Mouse (Mus musculus): ENCODE measurements around the gene 1700029F12Rik.

DNA sequence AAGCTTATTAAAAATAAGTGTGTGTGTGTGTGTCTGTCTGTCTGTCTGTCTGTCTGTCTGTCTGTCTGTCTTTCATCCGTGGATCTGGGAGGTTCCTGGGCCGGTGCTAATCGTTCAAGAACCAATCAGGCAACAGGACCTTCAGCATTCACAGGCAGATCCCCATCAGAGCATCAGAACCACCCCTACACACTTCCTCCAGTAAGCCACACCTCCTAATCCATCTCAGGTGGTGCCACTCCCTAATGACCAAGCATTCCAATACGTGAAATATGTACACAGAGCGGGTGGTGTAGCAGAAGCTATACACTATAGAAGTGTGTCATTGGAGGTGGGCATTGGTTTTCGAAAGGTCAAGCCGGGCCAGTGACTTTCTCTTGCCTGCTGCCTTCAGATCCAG lies 48.3 kb upstream of the 1700029F12Rik start:
- TF ChIP-seq CTCF (IDR thresholded peaks at IDR 0.05; ENCODE audit: low read depth, low read length): no peak
- TF ChIP-seq GATA1 (IDR thresholded peaks at IDR 0.05; ENCODE audit: borderline replicate concordance, low read length): no peak
